Mouse (Mus musculus) spleen, adult 2 months (tissue): ENCODE measurements around the gene Pramel6.

Experiments
- CTCF ChIP-seq: fragments of 200-500 bp; IDR thresholded peaks from 2 replicates; pipeline ENCODE4 v1.5.1; 2011; ENCODE audit warnings: mild to moderate bottlenecking, inconsistent platforms; ENCODE audit not compliant: insufficient read depth, insufficient read length, insufficient replicate concordance; ENCODE audit errors: extremely low read depth
- POLR2A ChIP-seq: fragments of 200-500 bp; IDR thresholded peaks from 2 replicates; pipeline ENCODE4 v1.6.1; 2011; ENCODE audit warnings: low read depth, low read length, inconsistent platforms

GRCm38 (mm10) chr2:87482276-87482675, 24.1 kb upstream of the Pramel6 start:
- TF ChIP-seq CTCF (no peak), POLR2A (no peak)
